Mouse (Mus musculus): ENCODE results near the gene Btbd35f11. TPM values are rescaled to one million over a fixed set of nuclear protein-coding genes. Genes with fewer than 3 reads are reported as not detected.
"Not testable (repeated sequence)": the region's sequence is repeated elsewhere in the genome, so short reads cannot be mapped to it uniquely, and the experiment has no call there.

Gene Btbd35f11
- polyA plus RNA-seq (2014; fragmentation: Nextera tagmentation; extraction: Ambion mirVana): not detected in 2 replicates

- H3K27me3 ChIP-seq (replicated peaks; ENCODE audit: control insufficient read depth, insufficient read depth, low read length); ATAC-seq (ENCODE audit: low read depth); H3K9me3 ChIP-seq (ENCODE audit: control insufficient read depth, low read length); H3K27ac ChIP-seq (replicated peaks; ENCODE audit: low read depth, low read length); H3K4me3 ChIP-seq (ENCODE audit: low read depth, low read length); DNase-seq (ENCODE audit: low spot score); H3K9ac ChIP-seq (ENCODE audit: low read depth, low read length); H3K36me3 ChIP-seq (ENCODE audit: control insufficient read depth, insufficient read depth, low read length); H3K4me2 ChIP-seq (ENCODE audit: low read depth, low read length); H3K4me1 ChIP-seq (ENCODE audit: control insufficient read depth, insufficient read depth, low read length): not testable (repeated sequence)
- 36% methylated on average over 1 of the region's 3 CpGs for WGBS
Measured at GRCm38 (mm10) chrX:3443590-3443989, at the start of gene Btbd35f11. TSS of gene Btbd35f11 (minus strand) at chrX:3443690.

- H3K27ac ChIP-seq (replicated peaks; ENCODE audit: low read depth, low read length); H3K9ac ChIP-seq (ENCODE audit: low read depth, low read length); H3K36me3 ChIP-seq (ENCODE audit: control insufficient read depth, insufficient read depth, low read length); H3K4me3 ChIP-seq (ENCODE audit: low read depth, low read length); H3K27me3 ChIP-seq (replicated peaks; ENCODE audit: control insufficient read depth, insufficient read depth, low read length); H3K9me3 ChIP-seq (ENCODE audit: control insufficient read depth, low read length); H3K4me1 ChIP-seq (ENCODE audit: control insufficient read depth, insufficient read depth, low read length); ATAC-seq (ENCODE audit: low read depth); DNase-seq (ENCODE audit: low spot score); H3K4me2 ChIP-seq (ENCODE audit: low read depth, low read length): not testable (repeated sequence)
- WGBS: 83% methylated on average over 1 of the region's 2 CpGs
Measured at GRCm38 (mm10) chrX:3409946-3410345, 33.5 kb downstream of the Btbd35f11 start.

Other genes with a start within 250 kb of the Btbd35f11 start
- not detected in 2 replicates for gene Btbd35f24, start 247.9 kb downstream of the Btbd35f11 start, polyA plus RNA-seq (2014; fragmentation: Nextera tagmentation; extraction: Ambion mirVana)